Mouse (Mus musculus): ENCODE measurements around the gene Togaram1. TPM values are rescaled to one million over a fixed set of nuclear protein-coding genes. Genes with fewer than 3 reads are reported as not detected.

Togaram1 gene
- polyA plus RNA-seq (2012; rRNA removed) = 4.3 TPM in 2 replicates

DNA sequence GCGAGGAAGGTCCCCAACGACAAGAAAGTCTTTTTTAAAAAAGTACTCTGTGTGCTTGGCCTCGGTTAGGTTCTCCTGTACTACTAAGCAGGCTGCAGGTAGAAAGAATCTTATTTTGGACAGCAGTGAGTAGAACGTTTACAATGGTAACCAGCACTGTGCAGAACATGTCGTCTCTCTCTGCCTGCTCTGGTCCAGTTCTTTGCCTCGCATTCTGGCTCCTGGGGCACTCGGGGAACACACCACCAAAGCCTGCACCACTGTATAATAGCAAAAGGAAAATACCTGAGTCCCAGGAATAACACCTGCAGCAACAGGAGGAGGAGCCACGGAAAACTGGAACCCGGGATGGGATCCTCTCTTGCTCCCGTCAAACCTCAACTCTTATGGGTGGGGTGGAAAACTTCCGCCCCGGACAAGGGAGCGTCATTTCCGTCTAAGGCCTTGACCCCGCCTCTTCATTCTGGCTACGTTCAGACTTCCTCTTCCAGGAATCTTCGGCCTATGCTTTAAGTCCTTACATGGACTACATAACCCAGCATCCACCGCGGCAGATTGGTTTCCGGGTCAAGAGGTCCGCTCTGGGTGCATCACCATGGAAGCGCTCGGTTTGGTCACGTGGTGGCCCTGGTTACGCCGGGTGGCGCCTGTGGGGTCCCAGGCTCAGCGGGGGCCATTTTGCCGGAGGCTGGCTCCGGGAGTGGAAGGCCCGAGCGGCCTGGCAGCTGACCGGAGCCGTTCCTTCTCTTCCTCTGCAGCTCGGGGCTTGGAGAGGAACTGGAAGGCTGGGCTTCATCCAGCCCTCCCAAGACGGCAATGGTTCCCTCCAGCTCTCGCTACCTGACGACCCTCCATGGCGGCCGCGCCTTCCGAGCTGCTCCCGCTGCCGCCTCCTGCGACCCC, at the start of gene Togaram1, which contains the start of gene Klhl28:
Gene Togaram1, plus strand, starts transcription at position 681 of the 903 bp plus-strand sequence.
Gene Klhl28, minus strand, starts transcription at position 411 of the 903 bp plus-strand sequence.

GRCm38 (mm10) chr12:64917578-64918471, 47.8 kb upstream of the Togaram1 start, which contains the start of gene Gm527:
Gm527 (plus strand) TSS chr12:64917906.

GRCm38 (mm10) chr12:65036190-65036870, 70.7 kb downstream of the Togaram1 start, which contains the start of gene Prpf39:
Prpf39 (plus strand) TSS chr12:65036333.

Other genes starting within 250 kb of the Togaram1 start
- 0.81 and 1.2 TPM in 2 replicates for gene Gm527, start 47.9 kb upstream of the Togaram1 start, polyA plus RNA-seq (2012; rRNA removed)
- 1.8 TPM in 2 replicates for gene Klhl28, start 270 bp upstream of the Togaram1 start, polyA plus RNA-seq (2012; rRNA removed)
- 10.3 and 11.1 TPM in 2 replicates for gene Prpf39, start 70.5 kb downstream of the Togaram1 start, polyA plus RNA-seq (2012; rRNA removed)
- 54.8 and 56.5 TPM in 2 replicates for gene Fkbp3, start 108.2 kb downstream of the Togaram1 start, polyA plus RNA-seq (2012; rRNA removed)
- 1.8 TPM in 2 replicates for gene Fancm, start 109.8 kb downstream of the Togaram1 start, polyA plus RNA-seq (2012; rRNA removed)
- 6.2 and 7.9 TPM in 2 replicates for gene Mis18bp1, start 206.8 kb downstream of the Togaram1 start, polyA plus RNA-seq (2012; rRNA removed)